Mouse (Mus musculus): Measurements from ENCODE around the gene Asxl1. TPM values are rescaled to one million over a fixed set of nuclear protein-coding genes. Genes with fewer than 3 reads are reported as not detected.
"Not testable (repeated sequence)": the region's sequence is repeated elsewhere in the genome, so short reads cannot be mapped to it uniquely, and the experiment has no call there.

Gene Asxl1
- total and polyA plus RNA-seq, 2 experiments from 2014 or later = 12.3 to 32.6 TPM

DNA sequence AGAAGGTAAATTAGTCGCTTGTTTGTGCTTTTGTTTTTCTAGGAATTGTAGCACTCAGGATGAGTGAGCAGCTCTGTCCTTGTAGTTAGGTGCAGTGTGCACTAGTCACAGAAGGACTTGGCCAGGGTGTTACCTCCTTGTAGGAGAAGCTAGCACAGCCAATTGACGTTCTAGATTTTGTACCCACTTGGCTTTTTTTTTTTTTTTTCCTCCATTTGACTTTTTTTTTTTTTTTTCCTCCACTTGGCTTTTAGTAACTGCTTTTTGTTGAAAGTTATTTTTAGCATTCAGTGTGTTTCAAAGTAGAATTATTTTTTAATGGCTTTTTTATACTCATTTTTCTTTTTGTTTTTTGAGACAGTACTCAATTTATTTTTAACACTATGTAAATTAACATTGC lies 9.0 kb downstream of the Asxl1 start:
- H3K4me3 ChIP-seq (ENCODE audit: low read depth, low read length) = no peak overlapping the region
- no peak for ATAC-seq
- peaks cover 37% of the 10 kb centered on the region for H3K36me3 ChIP-seq (ENCODE audit: insufficient read depth)
- H3K27me3 ChIP-seq (ENCODE audit: insufficient read depth, low read length) = no peaks in the 10 kb centered on the region
- no peak for TF ChIP-seq CTCF (IDR thresholded peaks at IDR 0.05; ENCODE audit: low read depth)
- DNase-seq = no peak
- no peaks in the 10 kb centered on the region for H3K4me1 ChIP-seq (ENCODE audit: insufficient read depth)
- WGBS = 77% methylated on average over 2 of the region's 2 CpGs
- no peaks in the 10 kb centered on the region for H3K9me3 ChIP-seq (ENCODE audit: low read length)
- no peak overlapping the region for H3K4me2 ChIP-seq (ENCODE audit: low read depth)
- no peak overlapping the region for H3K9ac ChIP-seq
- no peak overlapping the region for H3K27ac ChIP-seq (ENCODE audit: low read depth, low read length)

DNA sequence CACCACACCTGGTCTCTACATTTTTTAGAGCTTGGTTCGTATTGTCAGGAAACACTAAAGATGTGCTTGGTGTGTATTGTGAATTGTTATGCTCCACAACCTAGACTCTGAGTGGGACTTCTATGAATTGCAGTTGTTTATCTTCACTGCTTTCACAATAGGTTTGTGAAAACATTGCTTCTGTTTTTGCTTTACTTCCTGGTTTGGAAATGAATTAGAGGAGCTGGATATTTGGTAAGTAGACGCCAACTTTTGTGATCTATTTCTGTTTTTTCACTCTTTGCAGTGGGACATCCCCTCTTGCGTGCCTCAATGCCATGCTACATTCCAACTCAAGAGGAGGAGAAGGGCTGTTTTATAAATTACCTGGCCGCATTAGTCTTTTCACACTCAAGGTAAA lies 11.2 kb downstream of the Asxl1 start:
- Histone ChIP-seq H3K9me3 (ENCODE audit: low read length) (no peaks in the 10 kb centered on the region), H3K4me2 (ENCODE audit: low read depth) (no peak overlapping the region), H3K9ac (no peak overlapping the region), H3K4me1 (ENCODE audit: insufficient read depth) (no peaks in the 10 kb centered on the region), H3K36me3 (ENCODE audit: insufficient read depth) (peaks cover 43% of the 10 kb centered on the region), H3K27me3 (ENCODE audit: insufficient read depth, low read length) (no peaks in the 10 kb centered on the region), H3K4me3 (ENCODE audit: low read depth, low read length) (no peak overlapping the region), H3K27ac (ENCODE audit: low read depth, low read length) (no peak overlapping the region)
- no peak for TF ChIP-seq CTCF (IDR thresholded peaks at IDR 0.05; ENCODE audit: low read depth)
- DNase-seq (no peak), ATAC-seq (no peak)
- WGBS = 93% methylated on average over 4 of the region's 4 CpGs

DNA sequence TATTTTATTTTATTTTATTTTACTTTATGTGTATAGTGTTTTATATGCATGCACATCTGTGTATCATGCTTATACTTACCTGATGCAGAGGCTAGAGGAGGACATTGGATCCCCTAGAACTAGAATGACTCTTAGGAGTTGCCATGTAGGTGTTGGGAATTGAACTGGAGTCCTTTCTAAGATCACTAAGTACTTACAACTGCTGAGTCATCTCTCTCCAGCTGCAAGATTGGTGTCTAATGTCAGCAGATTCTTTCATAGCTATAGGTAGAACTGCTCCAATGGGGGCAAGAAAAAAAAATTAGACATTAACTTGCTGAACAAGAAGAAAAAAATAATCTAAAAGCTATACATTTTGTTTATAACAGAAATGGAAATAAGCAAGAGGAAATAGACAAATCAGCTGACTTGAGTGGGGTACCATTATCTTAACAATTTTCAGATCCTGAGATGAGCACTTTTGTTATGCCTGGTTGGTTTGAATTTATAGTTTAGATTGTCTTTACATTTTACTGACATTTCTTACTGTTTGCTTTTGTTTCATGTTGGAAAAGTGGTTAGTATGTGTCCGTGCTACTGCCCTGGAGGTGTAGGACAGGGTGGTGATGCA lies 15.6 kb downstream of the Asxl1 start:
- ATAC-seq = no peak

DNA sequence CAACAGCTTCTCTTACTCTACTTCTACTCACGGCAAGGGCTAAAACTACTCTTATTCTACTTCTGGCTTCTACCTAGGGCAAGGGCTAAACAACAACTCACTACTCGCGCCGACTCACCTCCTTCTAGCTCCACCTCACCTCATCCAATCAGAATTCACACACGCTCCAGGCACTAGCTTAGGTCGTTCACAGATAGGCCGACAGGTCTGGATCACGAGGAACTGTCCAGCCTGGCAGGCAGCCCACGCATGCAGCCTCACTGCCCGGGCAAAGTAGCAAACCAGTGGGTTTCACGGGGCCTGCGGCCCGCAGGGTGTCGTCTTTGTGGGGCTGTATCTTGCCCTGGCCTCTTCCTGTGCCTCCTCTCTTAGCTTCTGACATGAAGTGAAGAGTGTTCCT lies 18.9 kb downstream of the Asxl1 start:
- peaks cover 31% of the 10 kb centered on the region for H3K36me3 ChIP-seq (ENCODE audit: insufficient read depth)
- 94% methylated on average over 14 of the region's 14 CpGs for WGBS
- DNase-seq; H3K4me1 ChIP-seq (ENCODE audit: insufficient read depth); H3K27me3 ChIP-seq (ENCODE audit: insufficient read depth, low read length); H3K9ac ChIP-seq; H3K4me3 ChIP-seq (ENCODE audit: low read depth, low read length); H3K27ac ChIP-seq (ENCODE audit: low read depth, low read length); H3K4me2 ChIP-seq (ENCODE audit: low read depth); ATAC-seq; H3K9me3 ChIP-seq (ENCODE audit: low read length): not testable (repeated sequence)

More for the DNA sequence above, 15.6 kb downstream of the Asxl1 start:
- 97% methylated on average over 1 of the region's 1 CpGs for WGBS
- no peak for TF ChIP-seq CTCF (IDR thresholded peaks at IDR 0.05; ENCODE audit: low read depth)
- DNase-seq = no peak
- no peak overlapping the region for H3K27ac ChIP-seq (ENCODE audit: low read depth, low read length)
- H3K9me3 ChIP-seq (ENCODE audit: low read length) = no peaks in the 10 kb centered on the region
- peaks cover 38% of the 10 kb centered on the region for H3K36me3 ChIP-seq (ENCODE audit: insufficient read depth)
- no peak overlapping the region for H3K4me2 ChIP-seq (ENCODE audit: low read depth)
- H3K9ac ChIP-seq = no peak overlapping the region
- H3K4me3 ChIP-seq (ENCODE audit: low read depth, low read length) = no peak overlapping the region
- no peaks in the 10 kb centered on the region for H3K4me1 ChIP-seq (ENCODE audit: insufficient read depth)
- no peaks in the 10 kb centered on the region for H3K27me3 ChIP-seq (ENCODE audit: insufficient read depth, low read length)

DNA sequence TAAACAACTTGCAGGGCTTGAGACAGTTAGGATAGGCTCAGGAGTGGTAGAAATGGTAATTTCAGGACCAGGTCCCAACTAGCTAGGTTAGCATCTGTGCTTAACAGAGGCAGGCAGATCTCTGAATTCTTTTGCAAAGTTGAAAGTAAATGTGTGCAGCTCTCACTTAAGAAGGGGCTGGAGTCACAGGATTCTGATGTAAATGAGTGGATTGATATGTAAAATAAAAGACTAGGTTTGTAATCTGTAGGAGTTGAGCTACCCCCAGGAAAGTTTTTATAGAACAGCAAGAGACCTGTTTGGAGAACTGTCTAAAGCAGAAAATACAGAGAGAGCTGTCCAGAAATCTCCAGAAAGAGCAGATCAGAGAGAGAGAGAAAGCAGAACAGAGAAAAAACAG lies 25.2 kb downstream of the Asxl1 start:
- DNase-seq (no peak), ATAC-seq (no peak)
- Histone ChIP-seq H3K9me3 (ENCODE audit: low read length) (no peaks in the 10 kb centered on the region), H3K27me3 (ENCODE audit: insufficient read depth, low read length) (no peaks in the 10 kb centered on the region), H3K27ac (ENCODE audit: low read depth, low read length) (no peak overlapping the region), H3K4me3 (ENCODE audit: low read depth, low read length) (no peak overlapping the region), H3K36me3 (ENCODE audit: insufficient read depth) (peaks cover 17% of the 10 kb centered on the region), H3K9ac (no peak overlapping the region), H3K4me2 (ENCODE audit: low read depth) (no peak overlapping the region), H3K4me1 (ENCODE audit: insufficient read depth) (no peaks in the 10 kb centered on the region)
- TF ChIP-seq CTCF (IDR thresholded peaks at IDR 0.05; ENCODE audit: low read depth) = no peak

DNA sequence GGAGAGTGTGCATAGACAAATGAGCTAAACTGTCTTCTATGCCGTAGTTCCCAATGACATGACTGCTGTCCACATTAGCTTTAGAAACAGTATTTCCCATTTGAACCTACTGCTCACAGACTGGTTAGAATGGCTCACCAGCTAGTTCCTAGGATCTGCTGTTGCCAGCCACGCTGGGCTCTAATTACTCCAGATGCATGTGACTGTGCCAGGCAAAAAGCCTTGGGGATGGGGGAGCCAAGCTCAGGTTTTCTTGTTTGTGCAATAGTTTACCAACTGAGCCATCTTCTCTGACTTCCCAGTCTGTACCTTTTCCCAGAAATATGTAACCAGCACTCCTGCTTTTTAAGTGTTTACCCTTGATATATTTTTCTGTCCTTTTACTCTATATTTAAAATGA lies 29.8 kb downstream of the Asxl1 start:
- no peak overlapping the region for H3K4me3 ChIP-seq (ENCODE audit: low read depth, low read length)
- 54% methylated on average over 2 of the region's 2 CpGs for WGBS
- ATAC-seq (no peak), DNase-seq (no peak)
- H3K4me1 ChIP-seq (ENCODE audit: insufficient read depth) = no peaks in the 10 kb centered on the region
- H3K4me2 ChIP-seq (ENCODE audit: low read depth) = no peak overlapping the region
- no peak overlapping the region for H3K27ac ChIP-seq (ENCODE audit: low read depth, low read length)
- H3K27me3 ChIP-seq (ENCODE audit: insufficient read depth, low read length) = no peaks in the 10 kb centered on the region
- H3K9me3 ChIP-seq (ENCODE audit: low read length) = no peaks in the 10 kb centered on the region
- no peak for TF ChIP-seq CTCF (IDR thresholded peaks at IDR 0.05; ENCODE audit: low read depth)
- no peak overlapping the region for H3K9ac ChIP-seq
- no peaks in the 10 kb centered on the region for H3K36me3 ChIP-seq (ENCODE audit: insufficient read depth)

DNA sequence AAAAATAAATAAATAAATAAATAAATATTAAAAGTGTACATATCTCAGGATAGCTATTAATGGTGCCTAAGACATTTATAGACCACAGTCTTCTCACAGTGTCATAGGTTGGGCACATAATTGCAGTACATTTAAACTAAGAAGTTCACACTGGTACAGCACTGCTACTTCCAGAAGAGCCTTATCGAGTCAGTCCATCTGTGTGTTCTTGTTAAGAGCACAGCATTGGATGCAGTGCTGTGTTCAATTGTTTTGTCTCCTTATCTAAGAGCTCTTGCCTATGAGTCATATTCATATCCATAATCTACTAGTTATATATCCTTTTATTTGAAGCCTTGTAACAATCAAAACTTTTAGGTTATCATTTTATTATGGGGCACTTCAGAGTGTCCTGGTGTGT lies 34.9 kb downstream of the Asxl1 start:
- no peak for TF ChIP-seq CTCF (IDR thresholded peaks at IDR 0.05; ENCODE audit: low read depth)
- ATAC-seq (no peak), DNase-seq (no peak)
- Histone ChIP-seq H3K27me3 (ENCODE audit: insufficient read depth, low read length) (no peaks in the 10 kb centered on the region), H3K4me3 (ENCODE audit: low read depth, low read length) (no peak overlapping the region), H3K9ac (no peak overlapping the region), H3K4me1 (ENCODE audit: insufficient read depth) (no peaks in the 10 kb centered on the region), H3K9me3 (ENCODE audit: low read length) (no peaks in the 10 kb centered on the region), H3K27ac (ENCODE audit: low read depth, low read length) (no peak overlapping the region), H3K4me2 (ENCODE audit: low read depth) (no peak overlapping the region), H3K36me3 (ENCODE audit: insufficient read depth) (peaks cover 7% of the 10 kb centered on the region)
- 90% methylated on average over 1 of the region's 1 CpGs for WGBS
